Mouse (Mus musculus): ENCODE measurements around the gene Phlda2.

DNA sequence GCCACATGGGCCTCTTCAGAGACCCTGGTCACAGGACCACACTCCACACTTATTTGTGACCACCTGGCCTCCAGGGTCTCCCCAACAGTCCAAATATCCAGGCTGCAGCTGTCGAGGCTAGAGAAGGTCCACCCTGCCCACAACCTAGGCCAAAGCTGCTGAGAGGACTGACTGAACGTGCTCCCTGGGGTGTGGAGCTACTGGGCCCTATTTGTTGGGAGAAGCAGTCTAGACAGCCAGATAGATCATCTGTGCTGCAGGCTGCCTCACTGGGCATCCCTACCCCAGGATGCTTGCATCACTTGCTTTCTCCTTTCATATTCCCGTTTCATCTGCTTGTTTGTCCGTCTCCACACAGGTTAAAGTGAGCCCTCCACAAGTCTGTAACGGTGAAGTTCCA lies 40.4 kb downstream of the Phlda2 start:
- TF ChIP-seq CTCF (IDR thresholded peaks at IDR 0.05; ENCODE audit: low read depth), result no peak
- no peak for TF ChIP-seq EP300 (IDR thresholded peaks at IDR 0.05; ENCODE audit: low read depth)
